Mouse (Mus musculus) limb, embryonic 12.5 days (tissue): ENCODE measurements around the gene Atp6v1a. TPM values are rescaled to one million over a fixed set of nuclear protein-coding genes. Genes with fewer than 3 reads are reported as not detected.
A peak's percentile ranks its signal among the peaks of the same experiment; 100 is the strongest.

Experiments
- ATAC-seq: fragments of 200-750 bp; cut with Nextera tagmentation; 2 replicates; pipeline ENCODE4 v1.8.0; 2017; ENCODE audit warnings: low read depth, moderate TSS enrichment; ENCODE audit not compliant: insufficient number of reproducible peaks, insufficient read depth, low FRiP score, low TSS enrichment
- H3K27ac ChIP-seq: fragments of 300-500 bp; sonication (generic); 2 replicates; pipeline ENCODE4 v1.5.1; 2016; ENCODE audit warnings: mild to moderate bottlenecking, moderate library complexity
- H3K27me3 ChIP-seq: fragments of 300-500 bp; sonication (generic); 2 replicates; pipeline ENCODE4 v1.6.1; 2016; ENCODE audit warnings: mild to moderate bottlenecking, moderate library complexity
- H3K36me3 ChIP-seq: fragments of 300-500 bp; sonication (generic); 2 replicates; pipeline ENCODE4 v1.6.1; 2016; ENCODE audit warnings: mild to moderate bottlenecking, moderate library complexity
- H3K4me1 ChIP-seq: fragments of 300-500 bp; sonication (generic); replicated peaks from 2 replicates; pipeline ENCODE4 v1.6.1; 2016
- H3K4me2 ChIP-seq: fragments of 300-500 bp; sonication (generic); 2 replicates; pipeline ENCODE4 v1.6.1; 2016; ENCODE audit warnings: mild to moderate bottlenecking, moderate library complexity
- H3K4me3 ChIP-seq: fragments of 300-500 bp; sonication (generic); replicated peaks from 2 replicates; pipeline ENCODE4 v1.5.1; 2016; ENCODE audit warnings: mild to moderate bottlenecking
- H3K9ac ChIP-seq: fragments of 300-500 bp; sonication (generic); replicated peaks from 2 replicates; pipeline ENCODE4 v1.6.1; 2016; ENCODE audit warnings: mild to moderate bottlenecking, moderate library complexity
- H3K9me3 ChIP-seq: fragments of 300-500 bp; sonication (generic); 2 replicates; pipeline ENCODE4 v1.6.1; 2016; ENCODE audit warnings: mild to moderate bottlenecking, moderate library complexity
- WGBS: fragments of 180-500 bp; shearing (Covaris S2); methylation state at CpG from one replicate; pipeline ENCODE4 v1.1.7; 2016; 5-methylcytosine and 5-hydroxymethylcytosine counted together
- polyA plus RNA-seq: library from polyadenylated mRNA; unstranded; fragments of >200 nt; fragmentation: Nextera tagmentation; extraction: Ambion mirVana; gene quantifications from 2 replicates; pipeline ENCODE4 v1.2.1, GENCODE M21; 2016

Gene Atp6v1a
- polyA plus RNA-seq = 34.2 and 43.7 TPM in 2 replicates

GRCm38 (mm10) chr16:44139536-44140185, at the start of gene Atp6v1a, which contains the start of gene Naa50:
Gene Atp6v1a, minus strand, starts transcription at chr16:44139705.
Gene Naa50, plus strand, starts transcription at chr16:44139830.
- Histone ChIP-seq H3K9me3 (no peaks in the 10 kb centered on the region), H3K27ac (peak within 1 kb of the TSS; percentile 97), H3K4me1 (peaks cover 13% of the 10 kb centered on the region), H3K9ac (peak within 1 kb of the TSS; percentile 90), H3K4me3 (peak within 1 kb of the TSS; percentile 95), H3K27me3 (no peaks in the 10 kb centered on the region), H3K36me3 (no peaks in the 10 kb centered on the region), H3K4me2 (peak within 1 kb of the TSS; percentile 94)
- peak; percentile 86 for ATAC-seq
- WGBS = under 1% methylated on average over 71 of the region's 71 CpGs

GRCm38 (mm10) chr16:44188766-44189165, 49.3 kb upstream of the Atp6v1a start:
- no peak overlapping the region for H3K27ac ChIP-seq
- H3K9ac ChIP-seq = no peak overlapping the region
- H3K27me3 ChIP-seq = no peaks in the 10 kb centered on the region
- H3K4me3 ChIP-seq = no peak overlapping the region
- peaks cover 12% of the 10 kb centered on the region for H3K4me1 ChIP-seq
- no peak for ATAC-seq
- peaks cover 5% of the 10 kb centered on the region for H3K36me3 ChIP-seq
- WGBS = 91% methylated on average over 3 of the region's 3 CpGs
- peaks cover 6% of the 10 kb centered on the region; the same call in 1 of the 2 replicates for H3K9me3 ChIP-seq
- no peak overlapping the region for H3K4me2 ChIP-seq

GRCm38 (mm10) chr16:44187172-44187571, 47.7 kb upstream of the Atp6v1a start:
- Histone ChIP-seq H3K9ac (no peak overlapping the region), H3K27me3 (no peaks in the 10 kb centered on the region), H3K9me3 (peaks cover 6% of the 10 kb centered on the region; the same call in 1 of the 2 replicates), H3K27ac (no peak overlapping the region), H3K4me3 (no peak overlapping the region), H3K4me1 (peaks cover 12% of the 10 kb centered on the region), H3K4me2 (no peak overlapping the region), H3K36me3 (peaks cover 5% of the 10 kb centered on the region)
- no peak for ATAC-seq
- 95% methylated on average over 4 of the region's 4 CpGs for WGBS

GRCm38 (mm10) chr16:44184769-44185168, 45.3 kb upstream of the Atp6v1a start:
- 0 out of 2 replicates have a peak, but pooled peaks have one; percentile 37 for ATAC-seq
- Histone ChIP-seq H3K4me1 (peaks cover 12% of the 10 kb centered on the region), H3K9me3 (peaks cover 6% of the 10 kb centered on the region; the same call in 1 of the 2 replicates), H3K36me3 (peaks cover 12% of the 10 kb centered on the region), H3K4me3 (no peak overlapping the region), H3K4me2 (no peak overlapping the region), H3K27ac (peak overlapping the region; percentile 50; the same call in 1 of the 2 replicates), H3K9ac (no peak overlapping the region), H3K27me3 (no peaks in the 10 kb centered on the region)
- WGBS = 42% methylated on average over 3 of the region's 3 CpGs

- no peak overlapping the region for H3K4me2 ChIP-seq
- H3K27me3 ChIP-seq = no peaks in the 10 kb centered on the region
- peaks cover 12% of the 10 kb centered on the region for H3K4me1 ChIP-seq
- no peak overlapping the region for H3K27ac ChIP-seq
- 91% methylated on average over 1 of the region's 1 CpGs for WGBS
- no peak for ATAC-seq
- H3K36me3 ChIP-seq = peaks cover 6% of the 10 kb centered on the region; the same call in 1 of the 2 replicates
- H3K9me3 ChIP-seq = no peaks in the 10 kb centered on the region
- no peak overlapping the region for H3K4me3 ChIP-seq
- no peak overlapping the region for H3K9ac ChIP-seq
Measured at GRCm38 (mm10) chr16:44182597-44182996, 43.1 kb upstream of the Atp6v1a start.

GRCm38 (mm10) chr16:44178555-44178954, 39.0 kb upstream of the Atp6v1a start:
- Histone ChIP-seq H3K27ac (no peak overlapping the region), H3K4me2 (no peak overlapping the region), H3K36me3 (peaks cover 6% of the 10 kb centered on the region; the same call in 1 of the 2 replicates), H3K9me3 (no peaks in the 10 kb centered on the region), H3K4me3 (no peak overlapping the region), H3K27me3 (no peaks in the 10 kb centered on the region), H3K9ac (no peak overlapping the region), H3K4me1 (peaks cover 17% of the 10 kb centered on the region)
- ATAC-seq = no peak
- 50% methylated on average over 1 of the region's 1 CpGs for whole genome bisulfite sequencing

GRCm38 (mm10) chr16:44176511-44176910, 37.0 kb upstream of the Atp6v1a start:
- no peak for ATAC-seq
- Histone ChIP-seq H3K9me3 (no peaks in the 10 kb centered on the region), H3K4me3 (no peak overlapping the region), H3K27me3 (no peaks in the 10 kb centered on the region), H3K36me3 (peaks cover 2% of the 10 kb centered on the region; the same call in 1 of the 2 replicates), H3K4me2 (no peak overlapping the region), H3K27ac (no peak overlapping the region), H3K4me1 (peaks cover 17% of the 10 kb centered on the region), H3K9ac (no peak overlapping the region)
- WGBS = 91% methylated on average over 2 of the region's 2 CpGs

GRCm38 (mm10) chr16:44175001-44175400, 35.5 kb upstream of the Atp6v1a start:
- no peaks in the 10 kb centered on the region for H3K27me3 ChIP-seq
- no peaks in the 10 kb centered on the region for H3K9me3 ChIP-seq
- no peak for ATAC-seq
- no peak overlapping the region; the same call in 1 of the 2 replicates for H3K4me3 ChIP-seq
- 54% methylated on average over 1 of the region's 1 CpGs for WGBS
- H3K4me1 ChIP-seq = peaks cover 17% of the 10 kb centered on the region
- H3K4me2 ChIP-seq = 0 out of 2 replicates have a peak overlapping the region, but pooled peaks have one; percentile 69
- H3K36me3 ChIP-seq = no peaks in the 10 kb centered on the region
- no peak overlapping the region for H3K9ac ChIP-seq
- H3K27ac ChIP-seq = no peak overlapping the region

GRCm38 (mm10) chr16:44173966-44174530, 34.5 kb upstream of the Atp6v1a start:
- H3K27me3 ChIP-seq = no peaks in the 10 kb centered on the region
- peak overlapping the region; percentile 69 for H3K4me2 ChIP-seq
- no peak for ATAC-seq
- 21% methylated on average over 7 of the region's 7 CpGs for WGBS
- H3K4me3 ChIP-seq = peak overlapping the region; percentile 88
- peak overlapping the region; percentile 95 for H3K9ac ChIP-seq
- H3K4me1 ChIP-seq = peaks cover 17% of the 10 kb centered on the region
- H3K36me3 ChIP-seq = no peaks in the 10 kb centered on the region
- peak overlapping the region; percentile 95 for H3K27ac ChIP-seq
- H3K9me3 ChIP-seq = no peaks in the 10 kb centered on the region

GRCm38 (mm10) chr16:44173155-44173941, 33.8 kb upstream of the Atp6v1a start, which contains the start of gene Usf3:
Gene Usf3, plus strand, starts transcription at chr16:44173246.
- ATAC-seq = peak; percentile 62
- Histone ChIP-seq H3K4me3 (peak within 1 kb of the TSS; percentile 88), H3K9me3 (no peaks in the 10 kb centered on the region), H3K4me1 (peaks cover 17% of the 10 kb centered on the region), H3K36me3 (no peaks in the 10 kb centered on the region), H3K27me3 (no peaks in the 10 kb centered on the region), H3K4me2 (peak within 1 kb of the TSS; percentile 69), H3K27ac (peak within 1 kb of the TSS; percentile 95), H3K9ac (peak within 1 kb of the TSS; percentile 95)
- under 1% methylated on average over 49 of the region's 77 CpGs for WGBS
